Mouse (Mus musculus): ENCODE measurements around the gene Pet117. TPM values are rescaled to one million over a fixed set of nuclear protein-coding genes. Genes with fewer than 3 reads are reported as not detected.
A peak's percentile ranks its signal among the peaks of the same experiment; 100 is the strongest.

Gene Pet117
- total RNA-seq (2012; rRNA removed) (not detected in 2 replicates), polyA plus RNA-seq (2012; ENCODE audit: insufficient read depth in 1 of 2, insufficient read length in 2 of 2, low read depth in 1 of 2, low replicate concordance in 2 of 2, missing spikeins in 1 of 2) (not detected)

DNA sequence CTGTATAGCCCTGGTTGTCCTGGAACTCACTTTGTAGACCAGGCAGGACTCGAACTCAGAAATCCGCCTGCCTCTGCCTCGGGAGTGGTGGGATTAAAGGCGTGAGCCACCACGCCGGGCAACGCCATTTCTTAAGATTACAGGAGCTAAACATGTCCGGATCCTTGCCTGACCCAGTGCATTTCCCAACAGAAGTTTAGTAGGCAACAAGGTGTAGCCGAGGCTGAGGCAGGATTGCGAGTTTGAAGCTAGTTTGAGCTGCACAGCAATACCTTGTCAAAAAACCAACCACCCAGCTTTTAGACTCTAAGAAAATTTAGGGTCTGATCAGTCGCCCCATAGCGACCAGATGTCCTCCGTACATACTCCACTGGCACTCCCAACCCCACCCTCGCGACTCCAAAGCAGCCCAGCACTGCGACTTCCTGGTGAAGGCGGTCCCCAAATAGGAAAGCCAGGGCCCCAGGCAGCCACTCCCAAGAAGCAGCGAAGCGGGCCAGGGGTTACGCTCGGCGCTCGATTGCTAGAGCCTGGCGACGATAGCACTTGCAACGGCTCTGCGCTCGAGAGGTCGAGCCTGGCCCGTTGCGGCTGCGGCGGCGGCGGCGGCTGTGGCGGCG is at the start of gene Pet117, which contains the start of gene Kat14:
Pet117 (plus strand) TSS at position 597 of the 620 bp plus-strand sequence.
Kat14 (plus strand) TSS at position 584 of the 620 bp plus-strand sequence.
- DNase-seq (ENCODE audit: low read depth, low spot score), result peak; percentile 97
- H3K36me3 ChIP-seq (ENCODE audit: control insufficient read depth in 1 of 2, insufficient read depth in 2 of 2, low read length in 2 of 2), result peaks cover 6 to 12% of the 10 kb centered on the region in 2 experiments
- H3K9me3 ChIP-seq (replicated peaks; ENCODE audit: insufficient read depth, low read length), result no peaks in the 10 kb centered on the region
- peak within 1 kb of the TSS; percentile 93 for H3K27ac ChIP-seq (ENCODE audit: control insufficient read depth, low read depth, low read length)
- peak within 1 kb of the TSS; percentile 92 to 95 for H3K4me3 ChIP-seq (ENCODE audit: control insufficient read depth in 1 of 2, insufficient read depth in 1 of 2, low read depth in 2 of 2, low read length in 2 of 2)
- H3K9ac ChIP-seq (ENCODE audit: control insufficient read depth, low read depth, low read length, poor library complexity, severe bottlenecking), result peak within 1 kb of the TSS; percentile 98
- H3K4me1 ChIP-seq (ENCODE audit: control insufficient read depth in 1 of 2, insufficient read depth in 2 of 2, low read length in 2 of 2), result peaks cover 3 to 7% of the 10 kb centered on the region in 2 experiments; a peak in 3 of 4 replicates
- H3K27me3 ChIP-seq (ENCODE audit: control insufficient read depth in 1 of 2, insufficient read depth in 2 of 2, low read length in 2 of 2), result no peaks in the 10 kb centered on the region; a peak in 1 of 4 replicates
- TF ChIP-seq TCF12 (IDR thresholded peaks at IDR 0.05; ENCODE audit: low read depth, low read length) (peak; percentile 75; the same call in 1 of the 2 replicates), POLR2AphosphoS2 (IDR thresholded peaks at IDR 0.05; ENCODE audit: low read length) (peak; percentile 80; the same call in 1 of the 2 replicates), NELFE (IDR thresholded peaks at IDR 0.05; ENCODE audit: low read depth, low read length) (peak; percentile 85), RCOR1 (IDR thresholded peaks at IDR 0.05; ENCODE audit: low read depth, low read length) (peak; percentile 39; the same call in 1 of the 2 replicates), USF2 (IDR thresholded peaks at IDR 0.05; ENCODE audit: borderline replicate concordance in 1 of 2, insufficient read depth in 1 of 2, low read depth in 1 of 2, low read length in 2 of 2) (no peak), NRF1 (IDR thresholded peaks at IDR 0.05; ENCODE audit: insufficient read depth, low read depth, low read length, poor library complexity, severe bottlenecking) (peak; percentile 48; the same call in 1 of the 2 replicates), ZMIZ1 (IDR thresholded peaks at IDR 0.05; ENCODE audit: low read depth, low read length) (peak; percentile 90), KAT2A (conservative IDR thresholded peaks at IDR 0.05; ENCODE audit: low read depth, low read length) (peak; percentile 68; the same call in 1 of the 2 replicates), MXI1 (IDR thresholded peaks at IDR 0.05; ENCODE audit: low read depth, low read length) (peak; percentile 71), TBP (IDR thresholded peaks at IDR 0.05; ENCODE audit: low read depth, low read length) (peak; percentile 59), ELF1 (IDR thresholded peaks at IDR 0.05; ENCODE audit: low read depth, low read length) (peak; percentile 95), GABPA (IDR thresholded peaks at IDR 0.05; ENCODE audit: low read depth, low read length) (peak; percentile 56; the same call in 1 of the 2 replicates), BHLHE40 (IDR thresholded peaks at IDR 0.05; ENCODE audit: borderline replicate concordance, low read depth, low read length) (no peak; the same call in 1 of the 2 replicates), EP300 (IDR thresholded peaks at IDR 0.05; ENCODE audit: low read depth in 1 of 2, low read length in 2 of 2) (peak; percentile 38 to 66; a peak in 3 of 4 replicates), MAX (IDR thresholded peaks at IDR 0.05; ENCODE audit: low read length) (0 out of 2 replicates have a peak, but pooled peaks have one; percentile 9), MAFK (IDR thresholded peaks at IDR 0.05; ENCODE audit: borderline replicate concordance, low read depth, low read length) (0 out of 2 replicates have a peak, but pooled peaks have one; percentile 14), JUND (IDR thresholded peaks at IDR 0.05; ENCODE audit: low read depth, low read length) (no peak), GATA1 (IDR thresholded peaks at IDR 0.05; ENCODE audit: low read depth, low read length) (no peak), MYB (IDR thresholded peaks at IDR 0.05; ENCODE audit: low read depth, low read length) (peak; percentile 66), HCFC1 (IDR thresholded peaks at IDR 0.05; ENCODE audit: low read depth, low read length) (peak; percentile 89), RAD21 (IDR thresholded peaks at IDR 0.05; ENCODE audit: low read depth, low read length) (no peak), MYC (IDR thresholded peaks at IDR 0.05; ENCODE audit: low read depth, low read length) (no peak), SIN3A (IDR thresholded peaks at IDR 0.05; ENCODE audit: low read length) (peak; percentile 98), MEF2A (IDR thresholded peaks at IDR 0.05; ENCODE audit: extremely low read depth, insufficient replicate concordance, low read depth, low read length, poor library complexity, severe bottlenecking) (peak; percentile 72; the same call in 1 of the 2 replicates), ETS1 (IDR thresholded peaks at IDR 0.05; ENCODE audit: low read depth, low read length) (peak; percentile 69; the same call in 1 of the 2 replicates), POLR2A (IDR thresholded peaks at IDR 0.05; ENCODE audit: control insufficient read depth in 1 of 2, insufficient read depth in 1 of 2, low read depth in 1 of 2, low read length in 2 of 2, poor library complexity in 1 of 2) (peak in 1 of 2 experiments; percentile 95; a peak in 2 of 4 replicates), TAL1 (IDR thresholded peaks at IDR 0.05; ENCODE audit: low read length) (no peak), MAZ (IDR thresholded peaks at IDR 0.05; ENCODE audit: low read depth, low read length) (peak; percentile 78)
- peaks cover 24% of the 10 kb centered on the region for H3K79me2 ChIP-seq (ENCODE audit: control insufficient read depth, insufficient read depth, low read length, poor library complexity)

Measured in MEL (cell line).